Mouse (Mus musculus) stomach, postnatal 0 days (tissue): ENCODE data around the gene Spint5.

Source experiments
- CTCF ChIP-seq: IDR thresholded peaks from 2 replicates; pipeline ENCODE4 v1.5.1; 2016; ENCODE audit warnings: antibody characterized with exemption, low read depth, mild to moderate bottlenecking, moderate library complexity
- EP300 ChIP-seq: optimal IDR thresholded peaks from 2 replicates; pipeline ENCODE3; 2016; ENCODE audit warnings: antibody characterized with exemption

GRCm38 (mm10) chr2:164761502-164761901, 46.4 kb downstream of the Spint5 start:
- TF ChIP-seq CTCF (no peak), EP300 (no peak)
